Mouse (Mus musculus) hindbrain, postnatal 0 days (tissue): ENCODE data around the gene Pawr. TPM values are rescaled to one million over a fixed set of nuclear protein-coding genes. Genes with fewer than 3 reads are reported as not detected.

Source experiments
- ATAC-seq: fragments of 200-750 bp; cut with Nextera tagmentation; 2 replicates; pipeline ENCODE4 v1.8.0; 2017; ENCODE audit warnings: mild to moderate bottlenecking, moderate TSS enrichment, moderate library complexity
- DNase-seq: peaks from one replicate; pipeline ENCODE4 v3.0.0-alpha.2; 2015; ENCODE audit warnings: low spot score
- H3K27ac ChIP-seq: fragments of 300-500 bp; sonication (generic); 2 replicates; pipeline ENCODE4 v1.5.1; 2014; ENCODE audit warnings: mild to moderate bottlenecking
- H3K27me3 ChIP-seq: fragments of 300-500 bp; sonication (generic); 2 replicates; pipeline ENCODE4 v1.6.1; 2014; ENCODE audit warnings: low read length, mixed read lengths; ENCODE audit not compliant: insufficient read depth
- H3K36me3 ChIP-seq: fragments of 300-500 bp; sonication (generic); 2 replicates; pipeline ENCODE4 v1.6.1; 2014; ENCODE audit warnings: low read length, mixed read lengths; ENCODE audit not compliant: insufficient read depth
- H3K4me1 ChIP-seq: fragments of 300-500 bp; sonication (generic); 2 replicates; pipeline ENCODE4 v1.6.1; 2014; ENCODE audit warnings: antibody characterized with exemption, low read length, mixed read lengths; ENCODE audit not compliant: insufficient read depth
- H3K4me2 ChIP-seq: fragments of 300-500 bp; sonication (generic); 2 replicates; pipeline ENCODE4 v1.6.1; 2014; ENCODE audit warnings: low read depth, mild to moderate bottlenecking, low read length, moderate library complexity, mixed read lengths
- H3K4me3 ChIP-seq: fragments of 300-500 bp; sonication (generic); 2 replicates; pipeline ENCODE4 v1.5.1; 2014; ENCODE audit warnings: low read length
- H3K9ac ChIP-seq: fragments of 300-500 bp; sonication (generic); replicated peaks from 2 replicates; pipeline ENCODE4 v1.6.1; 2014; ENCODE audit warnings: mild to moderate bottlenecking, low read length, moderate library complexity, mixed read lengths
- H3K9me3 ChIP-seq: fragments of 300-500 bp; sonication (generic); 2 replicates; pipeline ENCODE4 v1.6.1; 2016; ENCODE audit warnings: low read length, mixed read lengths
- CTCF ChIP-seq: IDR thresholded peaks from 2 replicates; pipeline ENCODE4 v1.5.1; 2016; ENCODE audit warnings: antibody characterized with exemption, control low read depth, low read depth
- WGBS: fragments of 180-500 bp; shearing (Covaris S2); extraction: QIAGEN DNeasy Blood & Tissue Kit; methylation state at CpG from one replicate; pipeline ENCODE4 v1.1.7; 2014; 5-methylcytosine and 5-hydroxymethylcytosine counted together
- polyA plus RNA-seq: library from polyadenylated mRNA; unstranded; fragments of >200 nt; fragmentation: Nextera tagmentation; extraction: Ambion mirVana; gene quantifications from 2 replicates; pipeline ENCODE4 v1.2.1, GENCODE M21; 2015
- total RNA-seq: library from RNA; depleted of rRNA; stranded (reverse); fragments of >200 nt; gene quantifications from 2 replicates; pipeline ENCODE4 v1.2.3, GENCODE M21; 2014

Gene Pawr
- total and polyA plus RNA-seq, 2 experiments from 2014 or later, result 3.0 to 4.7 TPM

DNA sequence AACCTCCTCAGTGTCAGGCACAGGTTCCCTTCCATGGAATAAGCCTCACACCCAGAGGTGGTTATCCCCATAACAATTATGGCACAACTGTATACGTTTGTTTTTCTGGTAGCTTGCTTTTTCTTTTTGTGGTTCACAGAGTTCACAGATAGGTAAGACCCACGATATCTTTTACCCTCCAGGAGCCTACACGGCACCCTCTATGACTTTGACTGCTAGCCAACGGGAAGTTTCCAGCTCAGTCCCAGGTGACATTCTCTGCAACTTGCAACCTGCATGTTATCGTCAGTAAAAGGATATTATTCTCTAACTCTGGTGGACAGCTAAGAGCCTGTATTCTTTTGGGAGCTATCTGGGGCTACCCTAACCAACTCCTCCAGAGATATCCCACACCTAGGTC is 21.7 kb upstream of the Pawr start:
- Histone ChIP-seq H3K27ac (no peak overlapping the region), H3K9ac (no peak overlapping the region), H3K27me3 (no peaks in the 10 kb centered on the region), H3K36me3 (no peaks in the 10 kb centered on the region), H3K4me1 (no peaks in the 10 kb centered on the region), H3K4me2 (no peak overlapping the region), H3K4me3 (no peak overlapping the region), H3K9me3 (no peaks in the 10 kb centered on the region)
- WGBS, result 88% methylated on average over 5 of the region's 5 CpGs
- ATAC-seq (no peak), DNase-seq (no peak)
- no peak for TF ChIP-seq CTCF

DNA sequence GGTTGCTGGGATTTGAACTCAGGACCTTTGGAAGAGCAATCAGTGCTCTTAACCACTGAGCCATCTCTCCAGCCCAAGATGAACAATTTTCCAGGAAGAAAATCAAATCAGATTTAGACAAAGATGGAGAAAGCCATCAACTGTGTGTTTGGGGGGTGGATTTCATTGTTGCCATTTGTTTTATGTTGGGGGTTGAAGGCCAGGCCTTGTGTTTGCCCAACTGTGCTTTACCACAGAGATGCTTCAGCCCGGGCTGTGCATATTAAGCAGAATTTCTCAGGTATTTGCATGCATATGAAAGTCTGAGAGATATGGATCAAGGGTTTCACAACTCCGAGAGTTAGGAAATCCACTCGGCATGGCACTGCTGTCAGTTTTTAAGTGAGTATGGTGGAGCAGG is 20.5 kb upstream of the Pawr start:
- WGBS, result 94% methylated on average over 3 of the region's 3 CpGs

GRCm38 (mm10) chr10:108313845-108314244 is 18.1 kb upstream of the Pawr start:
- H3K27me3 ChIP-seq, result no peaks in the 10 kb centered on the region
- no peaks in the 10 kb centered on the region for H3K36me3 ChIP-seq
- TF ChIP-seq CTCF, result no peak
- H3K4me1 ChIP-seq, result no peaks in the 10 kb centered on the region
- WGBS, result 49% methylated on average over 6 of the region's 6 CpGs
- H3K4me3 ChIP-seq, result no peak overlapping the region
- H3K4me2 ChIP-seq, result no peak overlapping the region
- DNase-seq (no peak), ATAC-seq (no peak)
- no peak overlapping the region for H3K27ac ChIP-seq
- no peaks in the 10 kb centered on the region for H3K9me3 ChIP-seq
- no peak overlapping the region for H3K9ac ChIP-seq

More for the DNA sequence above, 20.5 kb upstream of the Pawr start:
- Histone ChIP-seq H3K9me3 (no peaks in the 10 kb centered on the region), H3K36me3 (no peaks in the 10 kb centered on the region), H3K27ac (no peak overlapping the region), H3K4me2 (no peak overlapping the region), H3K4me3 (no peak overlapping the region), H3K27me3 (no peaks in the 10 kb centered on the region), H3K4me1 (no peaks in the 10 kb centered on the region), H3K9ac (no peak overlapping the region)
- no peak for ATAC-seq
- DNase-seq, result no peak
- TF ChIP-seq CTCF, result no peak

- Histone ChIP-seq H3K27ac (no peak overlapping the region), H3K36me3 (no peaks in the 10 kb centered on the region), H3K4me2 (no peak overlapping the region), H3K27me3 (no peaks in the 10 kb centered on the region), H3K4me3 (no peak overlapping the region), H3K9me3 (no peaks in the 10 kb centered on the region), H3K9ac (no peak overlapping the region), H3K4me1 (no peaks in the 10 kb centered on the region)
- no peak for TF ChIP-seq CTCF
- ATAC-seq, result no peak
- DNase-seq, result no peak
- WGBS, result 93% methylated on average over 8 of the region's 8 CpGs
These were observed 17.5 kb upstream of the Pawr start for GRCm38 (mm10) chr10:108314396-108314795.

- DNase-seq, result no peak
- ATAC-seq, result no peak
- H3K36me3 ChIP-seq, result no peaks in the 10 kb centered on the region
- H3K4me1 ChIP-seq, result no peaks in the 10 kb centered on the region
- no peaks in the 10 kb centered on the region for H3K9me3 ChIP-seq
- no peak overlapping the region for H3K27ac ChIP-seq
- no peak overlapping the region for H3K4me2 ChIP-seq
- TF ChIP-seq CTCF, result no peak
- no peak overlapping the region for H3K4me3 ChIP-seq
- no peaks in the 10 kb centered on the region for H3K27me3 ChIP-seq
- no peak overlapping the region for H3K9ac ChIP-seq
- 93% methylated on average over 7 of the region's 7 CpGs for WGBS
These were observed 16.7 kb upstream of the Pawr start for GRCm38 (mm10) chr10:108315236-108315635.

- 91% methylated on average over 7 of the region's 7 CpGs for WGBS
- Histone ChIP-seq H3K9me3 (no peaks in the 10 kb centered on the region), H3K4me2 (no peak overlapping the region), H3K36me3 (no peaks in the 10 kb centered on the region), H3K27me3 (0 out of 2 replicates have a peak, but pooled peaks cover 4% of the 10 kb centered on the region), H3K27ac (no peak overlapping the region), H3K9ac (no peak overlapping the region), H3K4me3 (no peak overlapping the region), H3K4me1 (no peaks in the 10 kb centered on the region)
- DNase-seq (no peak), ATAC-seq (no peak)
- TF ChIP-seq CTCF, result no peak
These were observed 3.6 kb upstream of the Pawr start for GRCm38 (mm10) chr10:108328356-108328755.

- Histone ChIP-seq H3K36me3 (no peaks in the 10 kb centered on the region), H3K27ac (no peak overlapping the region), H3K27me3 (0 out of 2 replicates have a peak, but pooled peaks cover 4% of the 10 kb centered on the region), H3K4me2 (no peak overlapping the region), H3K4me3 (no peak overlapping the region), H3K9me3 (no peaks in the 10 kb centered on the region), H3K4me1 (no peaks in the 10 kb centered on the region), H3K9ac (no peak overlapping the region)
- no peak for TF ChIP-seq CTCF
- ATAC-seq, result no peak
- no peak for DNase-seq
- WGBS, result 88% methylated on average over 12 of the region's 12 CpGs
These were observed 2.9 kb upstream of the Pawr start for GRCm38 (mm10) chr10:108328983-108329382.
